Mouse (Mus musculus): Measurements from ENCODE around the gene Tmc3.

DNA sequence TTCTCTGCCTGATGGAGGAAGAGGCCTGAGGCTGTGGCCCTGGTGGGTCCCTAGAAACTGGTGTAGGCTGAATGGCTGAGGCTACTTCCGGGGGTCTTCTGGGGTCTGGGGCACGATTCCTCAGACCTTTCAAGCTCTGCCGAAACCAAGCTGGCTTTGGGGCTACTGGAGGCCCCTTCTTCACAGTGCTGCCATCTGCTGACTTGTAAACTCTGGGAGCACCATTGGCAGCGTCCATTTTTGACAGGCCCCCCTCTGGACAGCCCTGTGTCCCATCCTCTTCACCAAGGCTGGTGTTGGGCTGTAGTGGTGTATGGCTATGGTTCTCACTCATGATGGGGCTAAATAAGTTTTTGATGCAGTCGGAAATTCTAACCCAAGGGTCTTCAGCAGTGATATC lies 67.8 kb downstream of the Tmc3 start:
- TF ChIP-seq EP300 (IDR thresholded peaks at IDR 0.05; ENCODE audit: low read depth) (no peak), CTCF (IDR thresholded peaks at IDR 0.05; ENCODE audit: low read depth) (no peak)

Data from liver, embryonic 14.5 days (tissue).